Mouse (Mus musculus) layer of hippocampus, postnatal 25 days (tissue): ENCODE measurements around the gene Acin1. TPM values are rescaled to one million over a fixed set of nuclear protein-coding genes. Genes with fewer than 3 reads are reported as not detected.
A peak's percentile ranks its signal among the peaks of the same experiment; 100 is the strongest.

Source experiments
- DNase-seq, 2 experiments: peaks; one replicate each; pipeline ENCODE4 v3.0.0; 2022; ENCODE audit warnings: mixed read lengths in 2 of 2, low spot score in 1 of 2; ENCODE audit errors: extremely low spot score in 1 of 2
- total RNA-seq, 2 experiments: library from RNA; stranded (reverse); gene quantifications; 2 replicates each; pipeline ENCODE4 v1.2.3; 2021

Gene Acin1
- total RNA-seq, 2 experiments from 2014 or later, result 172 to 215 TPM

DNA sequence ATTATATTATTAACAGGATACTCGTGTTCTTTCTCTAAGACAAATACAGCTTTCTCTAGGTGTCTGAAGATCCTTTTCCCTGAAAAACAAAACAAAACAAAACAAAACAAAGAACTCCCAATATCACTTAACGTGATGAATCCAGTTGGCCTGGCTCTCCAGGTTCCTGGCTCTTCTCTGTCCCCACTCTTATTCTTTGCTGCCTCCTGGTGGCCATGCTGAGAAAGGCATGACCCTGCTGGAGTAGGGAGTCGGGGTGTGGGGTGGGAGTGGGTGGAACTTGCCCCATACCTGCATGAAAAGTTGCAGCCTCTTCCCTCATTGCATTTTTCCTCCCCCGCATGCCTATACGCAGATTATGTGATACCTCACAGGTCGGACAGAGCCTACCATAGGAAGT, 14.6 kb upstream of the Acin1 start:
- peak; percentile 56 to 87 for DNase-seq

- no peak for DNase-seq
Measured at GRCm38 (mm10) chr14:54699586-54699985, 12.9 kb upstream of the Acin1 start.

DNA sequence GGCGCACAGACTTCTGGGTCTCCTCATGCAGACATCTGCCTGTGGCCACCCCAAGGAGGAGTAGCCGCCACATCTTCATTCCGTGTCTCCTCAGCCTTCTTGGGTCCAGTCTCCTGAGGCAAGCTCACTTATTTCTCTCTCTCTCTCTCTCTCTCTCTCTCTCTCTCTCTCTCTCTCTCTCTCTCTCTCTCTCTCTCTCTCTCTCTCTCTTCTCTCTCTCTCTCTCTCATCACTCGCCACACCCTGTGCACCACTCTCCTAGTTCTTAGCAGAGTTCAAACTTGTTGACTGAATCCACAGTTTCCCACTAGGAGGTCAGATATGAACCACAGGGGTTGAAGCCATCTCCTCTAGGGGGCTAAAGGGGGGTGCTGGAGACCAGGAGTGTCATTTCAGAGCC, 12.0 kb upstream of the Acin1 start, which contains the start of gene Gm29776:
Gene Gm29776, minus strand, starts transcription at position 101 of the 400 bp plus-strand sequence.
- DNase-seq, result no peak

- DNase-seq, result no peak
Measured at GRCm38 (mm10) chr14:54696752-54697151, 10.0 kb upstream of the Acin1 start.

DNA sequence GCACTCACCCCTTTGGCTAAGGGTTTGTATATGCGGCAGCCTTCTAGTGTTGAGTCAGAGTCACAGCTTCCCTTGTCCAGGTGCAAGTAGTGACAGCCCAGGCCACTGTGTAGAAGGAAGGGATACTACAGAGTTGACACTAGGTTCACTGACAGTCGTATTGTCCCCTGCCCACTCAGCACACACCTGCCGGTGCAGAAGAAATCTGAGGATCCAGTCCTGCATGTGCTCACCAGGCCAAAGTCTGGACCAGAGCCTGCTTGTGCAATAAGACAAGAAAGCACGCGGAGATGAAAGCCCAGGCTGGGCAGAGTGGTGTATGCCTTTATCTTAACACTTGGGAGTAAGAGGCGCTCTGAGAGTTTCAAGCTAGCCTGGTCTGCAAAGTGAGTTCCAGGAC, 8.3 kb upstream of the Acin1 start:
- no peak for DNase-seq

- no peak for DNase-seq
Measured at GRCm38 (mm10) chr14:54687251-54687650, 520 bp upstream of the Acin1 start.

DNA sequence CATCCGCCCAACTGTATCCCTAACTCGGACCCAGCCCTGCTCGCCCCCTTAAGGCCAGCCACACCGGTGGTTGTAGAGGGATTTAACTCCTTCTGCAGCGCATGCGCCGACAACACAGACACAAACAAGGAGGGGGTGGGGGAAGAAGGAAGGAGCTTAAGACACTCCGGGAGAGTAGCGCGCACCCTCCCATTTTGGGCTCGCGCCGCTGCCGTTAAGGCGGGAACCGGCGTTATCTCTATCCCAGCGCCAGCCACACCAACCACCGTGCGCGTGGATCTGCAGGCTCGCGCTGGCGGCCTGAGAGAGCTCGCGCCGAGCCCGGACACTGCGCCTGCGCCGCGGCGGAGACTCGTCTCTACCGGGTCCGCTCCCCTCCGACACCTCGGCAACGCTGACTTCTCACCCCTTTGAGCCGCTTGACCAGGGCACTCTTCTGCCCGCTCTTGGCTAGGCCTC, 639 bp downstream of the Acin1 start, which contains the start of gene 1700123O20Rik:
Gene 1700123O20Rik, plus strand, starts transcription at position 154 of the 459 bp plus-strand sequence.
- no peak for DNase-seq

DNA sequence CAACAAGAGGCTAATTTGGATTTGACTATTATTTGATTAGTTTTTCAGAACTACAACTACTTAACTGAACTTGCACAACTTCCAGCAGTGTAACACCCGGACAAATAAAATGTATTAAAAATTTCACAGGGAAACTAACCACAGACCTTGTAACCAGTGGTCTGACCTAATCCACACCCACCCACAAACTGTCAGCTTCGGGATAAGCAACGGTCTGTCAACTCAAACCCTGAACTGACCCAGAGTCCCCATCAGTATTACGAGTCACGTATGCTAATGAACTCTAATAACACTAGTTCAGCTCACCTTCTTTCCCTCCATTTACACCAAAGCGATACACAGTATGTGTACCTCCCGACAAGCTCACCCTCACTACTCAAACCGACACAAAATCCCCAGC, 1.3 kb downstream of the Acin1 start:
- no peak for DNase-seq

GRCm38 (mm10) chr14:54682396-54682795, 4.3 kb downstream of the Acin1 start:
- DNase-seq, result no peak

GRCm38 (mm10) chr14:54678657-54679304, 8.0 kb downstream of the Acin1 start:
- DNase-seq, result no peak

GRCm38 (mm10) chr14:54676290-54676689, 10.4 kb downstream of the Acin1 start:
- no peak for DNase-seq

DNA sequence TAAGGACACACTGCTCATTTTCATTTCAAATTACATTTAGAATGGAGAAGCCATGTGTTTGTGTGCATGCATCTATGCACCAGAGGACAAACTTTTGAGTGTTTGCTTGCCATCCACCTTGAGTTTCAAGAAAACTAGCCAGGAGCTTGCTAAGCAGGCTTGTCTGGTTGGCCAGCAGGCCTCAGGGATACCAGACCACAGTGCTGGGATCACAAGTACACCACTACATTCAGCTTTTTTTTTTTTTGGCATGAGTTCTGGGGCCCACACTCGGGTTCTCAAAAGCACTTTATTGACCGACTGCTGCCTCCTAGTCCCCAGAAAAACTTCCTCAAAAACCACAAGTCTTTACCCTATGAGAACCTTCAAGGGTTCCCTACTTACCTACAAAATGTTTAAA, 12.4 kb downstream of the Acin1 start:
- no peak for DNase-seq

GRCm38 (mm10) chr14:54669381-54669780, 17.4 kb downstream of the Acin1 start:
- DNase-seq, result peak in 1 of 2 experiments; percentile 51

DNA sequence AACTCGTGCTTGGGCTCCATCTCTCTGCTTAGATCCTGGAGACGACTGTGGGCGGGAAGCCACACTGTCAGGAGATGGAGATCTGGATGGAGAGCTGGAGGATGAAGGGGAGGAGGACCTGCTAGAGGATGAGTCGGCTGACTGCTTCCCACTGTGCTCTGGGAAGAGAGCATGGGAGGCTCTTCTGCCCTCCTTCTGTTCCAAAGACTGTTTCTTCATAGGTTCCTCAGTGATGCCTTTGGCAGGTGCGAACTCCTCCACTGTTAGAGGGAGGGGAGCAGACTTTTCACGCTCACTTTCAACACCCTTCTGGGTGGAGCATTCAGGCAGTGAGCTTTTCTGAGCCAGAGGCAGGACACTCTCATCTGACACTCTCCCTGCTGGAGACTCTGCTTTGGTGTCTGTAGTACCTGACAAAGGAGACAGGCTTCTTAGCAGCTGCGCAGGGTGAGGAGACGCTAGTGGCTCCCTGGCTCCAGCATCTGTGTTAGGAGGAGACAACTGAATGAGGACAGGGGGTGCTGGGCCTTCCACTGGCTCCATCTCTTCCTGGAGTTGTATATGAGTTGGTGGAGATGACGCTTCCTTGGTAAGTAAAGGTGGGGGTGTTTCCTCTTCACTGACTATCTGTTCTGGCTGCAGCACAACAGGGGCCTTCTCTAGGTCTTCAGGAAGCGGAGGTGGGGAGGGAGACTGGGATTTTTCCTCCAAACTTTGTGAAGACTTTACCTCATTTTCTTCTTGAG, 22.1 kb downstream of the Acin1 start:
- no peak for DNase-seq

DNA sequence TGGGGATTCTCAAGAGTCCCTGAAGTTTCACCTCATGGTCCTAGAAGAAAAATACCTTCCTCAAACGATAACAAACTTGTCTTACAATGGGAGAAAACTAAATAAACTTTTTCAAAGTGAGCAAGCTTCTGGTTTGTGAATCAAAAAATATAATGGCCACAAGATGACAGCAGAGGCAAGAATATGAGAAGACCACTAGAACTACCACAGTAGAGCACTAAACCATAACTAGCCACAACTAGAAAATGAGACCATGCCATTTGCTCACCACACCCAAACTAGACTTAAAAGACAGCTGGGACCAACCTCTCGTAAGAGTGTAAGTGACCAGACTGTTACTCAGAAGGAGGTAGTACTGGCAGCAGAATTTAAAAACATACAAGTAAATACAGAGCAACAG, 26.7 kb downstream of the Acin1 start:
- DNase-seq, result no peak

DNA sequence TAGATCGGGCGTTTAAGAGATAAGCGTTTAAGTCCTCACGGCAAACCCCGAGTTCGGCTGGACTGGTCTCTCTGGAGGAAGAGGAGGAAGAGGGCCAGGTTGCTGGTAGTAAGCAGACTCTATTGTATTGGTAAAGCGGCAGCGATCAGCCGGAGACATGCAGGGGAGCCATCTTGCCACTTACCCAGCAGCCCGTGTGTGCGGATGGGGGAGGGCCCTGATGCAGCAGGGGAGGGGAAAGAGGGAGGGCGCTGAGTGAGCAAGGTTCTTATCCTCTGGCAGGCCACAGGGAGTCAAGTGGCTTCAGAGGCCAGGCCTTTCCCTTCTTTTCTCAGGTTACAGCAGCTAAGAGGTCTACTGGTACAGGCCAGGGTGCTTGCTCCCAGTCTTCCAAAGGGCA, 33.2 kb downstream of the Acin1 start:
- DNase-seq, result peak; percentile 68 to 72

GRCm38 (mm10) chr14:54652787-54653186, 33.9 kb downstream of the Acin1 start:
- no peak for DNase-seq

DNA sequence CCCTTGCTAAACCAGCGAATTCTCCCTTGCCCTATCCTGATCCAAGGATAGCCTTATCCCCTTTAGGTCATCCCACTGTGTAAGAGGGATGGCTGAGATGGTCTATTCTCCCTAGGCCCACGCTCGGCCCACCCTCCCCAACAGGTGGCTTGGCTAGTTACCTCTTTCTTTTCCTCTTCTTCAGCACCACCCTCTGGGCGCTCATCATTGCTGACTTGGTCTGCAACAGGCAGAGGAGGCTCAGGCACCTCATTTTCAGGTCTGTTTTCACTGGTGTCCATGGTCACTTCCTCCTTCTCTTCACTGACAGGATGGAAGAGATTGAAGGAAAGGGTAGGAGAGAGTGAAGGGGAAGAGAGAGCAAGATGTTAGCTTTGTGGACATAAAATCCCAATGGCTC, 35.2 kb downstream of the Acin1 start:
- DNase-seq, result no peak

- DNase-seq, result peak in 1 of 2 experiments; percentile 86
Measured at GRCm38 (mm10) chr14:54650621-54651454, 35.9 kb downstream of the Acin1 start.

- DNase-seq, result no peak
Measured at GRCm38 (mm10) chr14:54647900-54648299, 38.8 kb downstream of the Acin1 start.
